Comparison of ENCODE assay signal across 25 mouse cellular contexts in genomic region chr1:127780849-127781248, GRCm38 (mm10). TPM values are rescaled to one million over a fixed set of nuclear protein-coding genes. Genes with fewer than 3 reads are reported as not detected.
DNase-seq lines count a peak whose midpoint lies in the region; ATAC-seq and TF ChIP-seq lines count a peak whose summit lies in the region.
"Had no signal": no experiment of that assay in that cellular context is flagged by ENCODE, and none has a peak within 500 bp of the region (broad histone marks: within the 10 kb centered on the region; RNA-seq: fewer than 3 reads in every experiment).

No protein-coding gene starts in this region.

- ATAC-seq in G1E (ENCODE audit: extremely low read depth, insufficient number of reproducible peaks, low FRiP score, poor library complexity, severe bottlenecking): peak; percentile 42
- no peak for ATAC-seq in liver, embryonic 13.5 days (ENCODE audit: low read depth)
- no peak for ATAC-seq in hindbrain, embryonic 16.5 days
- ATAC-seq: forebrain, embryonic 14.5 days; midbrain, embryonic 13.5 days had no signal

- no peaks in the 10 kb centered on the region for H3K9me3 ChIP-seq in G1E (replicated peaks)
- no peaks in the 10 kb centered on the region for H3K9me3 ChIP-seq in liver, embryonic 13.5 days (replicated peaks)
- no peaks in the 10 kb centered on the region for H3K9me3 ChIP-seq in hindbrain, embryonic 16.5 days (ENCODE audit: control insufficient read depth, low read length)
- H3K9me3 ChIP-seq: embryonic facial prominence, embryonic 12.5 days; heart, embryonic 10.5 days; midbrain, embryonic 13.5 days; neural tube, embryonic 12.5 days; stomach, embryonic 15.5 days had no signal

- H3K27ac ChIP-seq in layer of hippocampus, adult 2 months: 0 out of 2 replicates have a peak overlapping the region, but pooled peaks have one; percentile 33
- H3K27ac ChIP-seq in liver, embryonic 13.5 days: no peak overlapping the region
- H3K27ac ChIP-seq in hindbrain, embryonic 16.5 days (ENCODE audit: low read depth, low read length): no peak overlapping the region
- H3K27ac ChIP-seq: embryonic facial prominence, embryonic 12.5 days; heart, embryonic 10.5 days; macrophage; midbrain, embryonic 13.5 days; neural tube, embryonic 12.5 days; stomach, embryonic 15.5 days had no signal

- intact Hi-C loops in left cerebral cortex, postnatal 36 days (cut with DNase I): no loop called here

- no peak overlapping the region for H3K4me3 ChIP-seq in layer of hippocampus, adult 2 months
- peak overlapping the region; percentile 44; the same call in 1 of the 2 replicates for H3K4me3 ChIP-seq in G1E (ENCODE audit: low read depth, low read length)
- H3K4me3 ChIP-seq in liver, embryonic 13.5 days (replicated peaks): no peak overlapping the region
- H3K4me3 ChIP-seq in hindbrain, embryonic 16.5 days (ENCODE audit: low read length): no peak overlapping the region
- H3K4me3 ChIP-seq: embryonic facial prominence, embryonic 12.5 days; erythroblast, embryonic 14.5 days; midbrain, embryonic 13.5 days; neural tube, embryonic 12.5 days; stomach, embryonic 15.5 days had no signal

- DNase-seq in layer of hippocampus, adult 2 months (ENCODE audit: low spot score in 2 of 2): no peak
- DNase-seq in layer of hippocampus, adult 9-11 months: no peak
- no peak for DNase-seq in G1E (ENCODE audit: low spot score)
- DNase-seq in liver, embryonic 13.5 days: no peak
- DNase-seq in splenic B cell, adult 2 months (ENCODE audit: low read depth, low spot score): peak; percentile 64
- DNase-seq in left cerebral cortex, postnatal 36 days (ENCODE audit: low spot score in 2 of 2): no peak
- DNase-seq: adrenal gland, postnatal 36 days; cerebellum, adult 8-10 months; gastrocnemius, postnatal 25 days; heart, postnatal 36 days; kidney, adult 2 months; kidney, postnatal 10 days; right cerebral cortex, adult 18-20 months; thymus, adult 18-20 months had no signal

- H3K9ac ChIP-seq in liver, embryonic 13.5 days: no peak overlapping the region
- no peak overlapping the region for H3K9ac ChIP-seq in hindbrain, embryonic 16.5 days (ENCODE audit: low read depth, low read length)
- H3K9ac ChIP-seq: embryonic facial prominence, embryonic 12.5 days; midbrain, embryonic 13.5 days; neural tube, embryonic 12.5 days; stomach, embryonic 15.5 days had no signal

- H3K27me3 ChIP-seq in G1E (ENCODE audit: insufficient read depth, low read length): no peaks in the 10 kb centered on the region
- H3K27me3 ChIP-seq in liver, embryonic 13.5 days: no peaks in the 10 kb centered on the region
- H3K27me3 ChIP-seq in splenic B cell, adult 2 months (ENCODE audit: control insufficient read depth, insufficient read depth, low read length, poor library complexity, severe bottlenecking): no peaks in the 10 kb centered on the region
- H3K27me3 ChIP-seq in hindbrain, embryonic 16.5 days (replicated peaks; ENCODE audit: control insufficient read depth, insufficient read depth, low read length): no peaks in the 10 kb centered on the region
- H3K27me3 ChIP-seq: embryonic facial prominence, embryonic 12.5 days; midbrain, embryonic 13.5 days; neural tube, embryonic 12.5 days; stomach, embryonic 15.5 days had no signal

- peak overlapping the region; percentile 17; the same call in 1 of the 2 replicates for H3K4me2 ChIP-seq in liver, embryonic 13.5 days
- no peak overlapping the region for H3K4me2 ChIP-seq in hindbrain, embryonic 16.5 days (ENCODE audit: low read length)
- H3K4me2 ChIP-seq: embryonic facial prominence, embryonic 12.5 days; midbrain, embryonic 13.5 days; neural tube, embryonic 12.5 days; stomach, embryonic 15.5 days had no signal

- H3K4me1 ChIP-seq in G1E (ENCODE audit: insufficient read depth, low read depth, low read length): peaks cover 81% of the 10 kb centered on the region
- H3K4me1 ChIP-seq in liver, embryonic 13.5 days (replicated peaks): peaks cover 88% of the 10 kb centered on the region
- H3K4me1 ChIP-seq in hindbrain, embryonic 16.5 days (ENCODE audit: control insufficient read depth, insufficient read depth, low read depth, low read length): peaks cover 17% of the 10 kb centered on the region

- no peak for TF ChIP-seq CTCF in layer of hippocampus, adult 2 months (conservative IDR thresholded peaks at IDR 0.05)
- TF ChIP-seq CTCF in G1E (IDR thresholded peaks at IDR 0.05; ENCODE audit: low read depth, low read length): no peak

- peaks cover 68% of the 10 kb centered on the region for H3K36me3 ChIP-seq in G1E (replicated peaks)
- peaks cover 30% of the 10 kb centered on the region for H3K36me3 ChIP-seq in liver, embryonic 13.5 days
- H3K36me3 ChIP-seq in splenic B cell, adult 2 months (ENCODE audit: control insufficient read depth, insufficient read depth, low read length, poor library complexity, severe bottlenecking): peaks cover 2% of the 10 kb centered on the region; the same call in 1 of the 2 replicates
- H3K36me3 ChIP-seq in hindbrain, embryonic 16.5 days (ENCODE audit: control insufficient read depth, insufficient read depth, low read length): no peaks in the 10 kb centered on the region
- H3K36me3 ChIP-seq: midbrain, embryonic 13.5 days; neural tube, embryonic 12.5 days; stomach, embryonic 15.5 days had no signal

- WGBS in liver, embryonic 13.5 days (ENCODE audit: insufficient replicate concordance): 43% methylated on average over 2 of the region's 2 CpGs
- WGBS in hindbrain, embryonic 16.5 days: 64% methylated on average over 2 of the region's 2 CpGs

RNA-seq across cellular contexts. Expression of gene Ccnt2, which starts 6.9 kb away (rescaled TPM):
- 10 to 100 TPM; 64.8 to 76.0 TPM for total RNA-seq in layer of hippocampus, adult 2 months (2021)
- total RNA-seq in G1E (2014; fragmentation: Nextera tagmentation) (149 and 168 TPM in 2 replicates), G1E (2017) (85.7 and 99.2 TPM in 2 replicates)
- polyA plus RNA-seq in G1E (2012): 15.7 and 16.8 TPM in 2 replicates
- polyA plus RNA-seq in liver, embryonic 13.5 days (2015; fragmentation: Nextera tagmentation; extraction: Ambion mirVana): 28.0 and 32.9 TPM in 2 replicates
- 75.6 and 84.4 TPM in 2 replicates for polyA plus RNA-seq in hindbrain, embryonic 16.5 days (2015; fragmentation: Nextera tagmentation; extraction: Ambion mirVana)
- 10 to 100 TPM; 50.8 to 72.3 TPM for total RNA-seq in left cerebral cortex, postnatal 36 days (2021)

RNA-seq across cellular contexts. Expression of gene Acmsd, which starts 51.6 kb away (rescaled TPM):
- not detected for total RNA-seq in layer of hippocampus, adult 2 months (2021)
- total RNA-seq in G1E (2014; fragmentation: Nextera tagmentation) (0.90 and 3.0 TPM in 2 replicates), G1E (2017) (0.71 and 1.2 TPM in 2 replicates)
- polyA plus RNA-seq in G1E (2012): 0.08 and 0.10 TPM in 2 replicates
- polyA plus RNA-seq in liver, embryonic 13.5 days (2015; fragmentation: Nextera tagmentation; extraction: Ambion mirVana): 9.2 and 10.9 TPM in 2 replicates
- 0.14 TPM in 1 of 2 replicates, not detected in the other for polyA plus RNA-seq in hindbrain, embryonic 16.5 days (2015; fragmentation: Nextera tagmentation; extraction: Ambion mirVana)
- not detected for total RNA-seq in left cerebral cortex, postnatal 36 days (2021)
- total RNA-seq: adrenal gland, postnatal 36 days; gastrocnemius, postnatal 25 days; layer of hippocampus, adult 18-20 months; left cerebral cortex, postnatal 25 days had no signal
- polyA plus RNA-seq: forebrain, embryonic 14.5 days; macrophage; neural tube, embryonic 12.5 days had no signal
